Mouse (Mus musculus) testis, adult 2 months (tissue): ENCODE measurements around the gene Il6st.

ENCODE experiments used
- CTCF ChIP-seq: fragments of 200-500 bp; IDR thresholded peaks from 2 replicates; pipeline ENCODE4 v1.5.1; 2012; ENCODE audit warnings: low read depth, mild to moderate bottlenecking, inconsistent platforms, low read length, moderate library complexity; ENCODE audit not compliant: control insufficient read depth, insufficient read depth, insufficient replicate concordance
- POLR2A ChIP-seq: fragments of 200-500 bp; IDR thresholded peaks from 2 replicates; pipeline ENCODE4 v1.6.1; 2012; ENCODE audit warnings: low read depth, mild to moderate bottlenecking, inconsistent platforms, low read length, moderate library complexity; ENCODE audit not compliant: control insufficient read depth

- TF ChIP-seq POLR2A (no peak), CTCF (peak; percentile 89; the same call in 1 of the 2 replicates)
Observed at GRCm38 (mm10) chr13:112509465-112509864, 45.6 kb downstream of the Il6st start.
